Mouse (Mus musculus): ENCODE results near the gene Tmprss3. TPM values are rescaled to one million over a fixed set of nuclear protein-coding genes. Genes with fewer than 3 reads are reported as not detected.

Gene Tmprss3
- polyA plus RNA-seq, 1 experiment from 2014 or later = 0.05 TPM

GRCm38 (mm10) chr17:31208654-31209053 is 9.9 kb upstream of the Tmprss3 start:
- Histone ChIP-seq H3K27me3 (replicated peaks; ENCODE audit: control insufficient read depth, insufficient read depth, low read length) (no peaks in the 10 kb centered on the region), H3K4me3 (ENCODE audit: low read length) (no peak overlapping the region), H3K36me3 (ENCODE audit: control insufficient read depth, insufficient read depth, low read length) (no peaks in the 10 kb centered on the region), H3K4me1 (ENCODE audit: control insufficient read depth, insufficient read depth, low read length) (no peaks in the 10 kb centered on the region), H3K4me2 (ENCODE audit: low read depth, low read length) (no peak overlapping the region), H3K9ac (ENCODE audit: low read depth, low read length) (no peak overlapping the region), H3K9me3 (ENCODE audit: control insufficient read depth, low read length) (no peaks in the 10 kb centered on the region), H3K27ac (ENCODE audit: low read length) (no peak overlapping the region)
- ATAC-seq = no peak
- 81% methylated on average over 8 of the region's 8 CpGs for WGBS

- 58% methylated on average over 12 of the region's 12 CpGs for WGBS
- no peak for ATAC-seq
- H3K9ac ChIP-seq (ENCODE audit: low read depth, low read length) = no peak within 1 kb of the TSS
- no peak within 1 kb of the TSS for H3K4me2 ChIP-seq (ENCODE audit: low read depth, low read length)
- no peaks in the 10 kb centered on the region for H3K9me3 ChIP-seq (ENCODE audit: control insufficient read depth, low read length)
- no peaks in the 10 kb centered on the region for H3K27me3 ChIP-seq (replicated peaks; ENCODE audit: control insufficient read depth, insufficient read depth, low read length)
- H3K36me3 ChIP-seq (ENCODE audit: control insufficient read depth, insufficient read depth, low read length) = no peaks in the 10 kb centered on the region
- no peak within 1 kb of the TSS for H3K4me3 ChIP-seq (ENCODE audit: low read length)
- H3K27ac ChIP-seq (ENCODE audit: low read length) = no peak within 1 kb of the TSS
- no peaks in the 10 kb centered on the region for H3K4me1 ChIP-seq (ENCODE audit: control insufficient read depth, insufficient read depth, low read length)
These were observed 9.1 kb upstream of the Tmprss3 start, which contains the start of gene Ubash3a for GRCm38 (mm10) chr17:31207771-31208334. Gene Ubash3a, plus strand, starts transcription at chr17:31207873.

- H3K9me3 ChIP-seq (ENCODE audit: control insufficient read depth, low read length) = no peaks in the 10 kb centered on the region
- 81% methylated on average over 7 of the region's 7 CpGs for WGBS
- no peaks in the 10 kb centered on the region for H3K27me3 ChIP-seq (replicated peaks; ENCODE audit: control insufficient read depth, insufficient read depth, low read length)
- H3K4me1 ChIP-seq (ENCODE audit: control insufficient read depth, insufficient read depth, low read length) = 0 out of 2 replicates have a peak, but pooled peaks cover 3% of the 10 kb centered on the region
- H3K27ac ChIP-seq (ENCODE audit: low read length) = no peak overlapping the region
- no peak overlapping the region for H3K4me2 ChIP-seq (ENCODE audit: low read depth, low read length)
- no peaks in the 10 kb centered on the region for H3K36me3 ChIP-seq (ENCODE audit: control insufficient read depth, insufficient read depth, low read length)
- H3K9ac ChIP-seq (ENCODE audit: low read depth, low read length) = no peak overlapping the region
- ATAC-seq = no peak
- H3K4me3 ChIP-seq (ENCODE audit: low read length) = no peak overlapping the region
These were observed 2.5 kb downstream of the Tmprss3 start for GRCm38 (mm10) chr17:31196283-31196682.

GRCm38 (mm10) chr17:31195207-31195606 is 3.6 kb downstream of the Tmprss3 start:
- no peaks in the 10 kb centered on the region for H3K27me3 ChIP-seq (replicated peaks; ENCODE audit: control insufficient read depth, insufficient read depth, low read length)
- H3K36me3 ChIP-seq (ENCODE audit: control insufficient read depth, insufficient read depth, low read length) = no peaks in the 10 kb centered on the region
- H3K4me1 ChIP-seq (ENCODE audit: control insufficient read depth, insufficient read depth, low read length) = 0 out of 2 replicates have a peak, but pooled peaks cover 3% of the 10 kb centered on the region
- no peak overlapping the region for H3K4me2 ChIP-seq (ENCODE audit: low read depth, low read length)
- ATAC-seq = no peak
- no peak overlapping the region for H3K9ac ChIP-seq (ENCODE audit: low read depth, low read length)
- no peak overlapping the region for H3K27ac ChIP-seq (ENCODE audit: low read length)
- no peak overlapping the region for H3K4me3 ChIP-seq (ENCODE audit: low read length)
- no peaks in the 10 kb centered on the region for H3K9me3 ChIP-seq (ENCODE audit: control insufficient read depth, low read length)
- 85% methylated on average over 6 of the region's 6 CpGs for WGBS

- no peak overlapping the region for H3K27ac ChIP-seq (ENCODE audit: low read length)
- H3K36me3 ChIP-seq (ENCODE audit: control insufficient read depth, insufficient read depth, low read length) = no peaks in the 10 kb centered on the region
- H3K27me3 ChIP-seq (replicated peaks; ENCODE audit: control insufficient read depth, insufficient read depth, low read length) = no peaks in the 10 kb centered on the region
- 64% methylated on average over 9 of the region's 9 CpGs for WGBS
- ATAC-seq = no peak
- H3K9ac ChIP-seq (ENCODE audit: low read depth, low read length) = no peak overlapping the region
- no peak overlapping the region for H3K4me3 ChIP-seq (ENCODE audit: low read length)
- no peak overlapping the region for H3K4me2 ChIP-seq (ENCODE audit: low read depth, low read length)
- 0 out of 2 replicates have a peak, but pooled peaks cover 3% of the 10 kb centered on the region for H3K4me1 ChIP-seq (ENCODE audit: control insufficient read depth, insufficient read depth, low read length)
- no peaks in the 10 kb centered on the region for H3K9me3 ChIP-seq (ENCODE audit: control insufficient read depth, low read length)
These were observed 5.4 kb downstream of the Tmprss3 start for GRCm38 (mm10) chr17:31193360-31193759.

- Histone ChIP-seq H3K4me1 (ENCODE audit: control insufficient read depth, insufficient read depth, low read length) (0 out of 2 replicates have a peak, but pooled peaks cover 3% of the 10 kb centered on the region), H3K27ac (ENCODE audit: low read length) (no peak overlapping the region), H3K9me3 (ENCODE audit: control insufficient read depth, low read length) (no peaks in the 10 kb centered on the region), H3K4me2 (ENCODE audit: low read depth, low read length) (no peak overlapping the region), H3K9ac (ENCODE audit: low read depth, low read length) (no peak overlapping the region), H3K27me3 (replicated peaks; ENCODE audit: control insufficient read depth, insufficient read depth, low read length) (no peaks in the 10 kb centered on the region), H3K36me3 (ENCODE audit: control insufficient read depth, insufficient read depth, low read length) (no peaks in the 10 kb centered on the region), H3K4me3 (ENCODE audit: low read length) (no peak overlapping the region)
- WGBS = 46% methylated on average over 2 of the region's 2 CpGs
- no peak for ATAC-seq
These were observed 6.1 kb downstream of the Tmprss3 start for GRCm38 (mm10) chr17:31192663-31193062.

GRCm38 (mm10) chr17:31191825-31192224 is 7.0 kb downstream of the Tmprss3 start:
- ATAC-seq = no peak
- H3K9me3 ChIP-seq (ENCODE audit: control insufficient read depth, low read length) = no peaks in the 10 kb centered on the region
- no peak overlapping the region for H3K27ac ChIP-seq (ENCODE audit: low read length)
- no peak overlapping the region for H3K9ac ChIP-seq (ENCODE audit: low read depth, low read length)
- H3K4me3 ChIP-seq (ENCODE audit: low read length) = no peak overlapping the region
- H3K4me1 ChIP-seq (ENCODE audit: control insufficient read depth, insufficient read depth, low read length) = 0 out of 2 replicates have a peak, but pooled peaks cover 3% of the 10 kb centered on the region
- H3K4me2 ChIP-seq (ENCODE audit: low read depth, low read length) = no peak overlapping the region
- WGBS = 73% methylated on average over 8 of the region's 8 CpGs
- H3K36me3 ChIP-seq (ENCODE audit: control insufficient read depth, insufficient read depth, low read length) = no peaks in the 10 kb centered on the region
- H3K27me3 ChIP-seq (replicated peaks; ENCODE audit: control insufficient read depth, insufficient read depth, low read length) = no peaks in the 10 kb centered on the region

- Histone ChIP-seq H3K4me2 (ENCODE audit: low read depth, low read length) (no peak overlapping the region), H3K4me3 (ENCODE audit: low read length) (no peak overlapping the region), H3K27me3 (replicated peaks; ENCODE audit: control insufficient read depth, insufficient read depth, low read length) (no peaks in the 10 kb centered on the region), H3K4me1 (ENCODE audit: control insufficient read depth, insufficient read depth, low read length) (peaks cover 8% of the 10 kb centered on the region), H3K36me3 (ENCODE audit: control insufficient read depth, insufficient read depth, low read length) (no peaks in the 10 kb centered on the region), H3K9me3 (ENCODE audit: control insufficient read depth, low read length) (no peaks in the 10 kb centered on the region), H3K9ac (ENCODE audit: low read depth, low read length) (no peak overlapping the region), H3K27ac (ENCODE audit: low read length) (no peak overlapping the region)
- ATAC-seq = 0 out of 2 replicates have a peak, but pooled peaks have one; percentile 51
- WGBS = 31% methylated on average over 4 of the region's 4 CpGs
These were observed 11.4 kb downstream of the Tmprss3 start for GRCm38 (mm10) chr17:31187370-31187769.

- no peak for ATAC-seq
- Histone ChIP-seq H3K4me1 (ENCODE audit: control insufficient read depth, insufficient read depth, low read length) (peaks cover 8% of the 10 kb centered on the region), H3K9ac (ENCODE audit: low read depth, low read length) (no peak overlapping the region), H3K4me3 (ENCODE audit: low read length) (no peak overlapping the region), H3K27ac (ENCODE audit: low read length) (0 out of 2 replicates have a peak overlapping the region, but pooled peaks have one; percentile 21), H3K36me3 (ENCODE audit: control insufficient read depth, insufficient read depth, low read length) (no peaks in the 10 kb centered on the region), H3K9me3 (ENCODE audit: control insufficient read depth, low read length) (no peaks in the 10 kb centered on the region), H3K27me3 (replicated peaks; ENCODE audit: control insufficient read depth, insufficient read depth, low read length) (no peaks in the 10 kb centered on the region), H3K4me2 (ENCODE audit: low read depth, low read length) (no peak overlapping the region)
- 74% methylated on average over 12 of the region's 12 CpGs for WGBS
These were observed 14.3 kb downstream of the Tmprss3 start for GRCm38 (mm10) chr17:31184269-31184990.
